Mouse (Mus musculus) heart, adult 11 months (tissue): ENCODE results near the gene Clcn5.

Source experiments
- DNase-seq: peaks from one replicate; pipeline ENCODE4 v3.0.0; 2022

Gene Clcn5

DNA sequence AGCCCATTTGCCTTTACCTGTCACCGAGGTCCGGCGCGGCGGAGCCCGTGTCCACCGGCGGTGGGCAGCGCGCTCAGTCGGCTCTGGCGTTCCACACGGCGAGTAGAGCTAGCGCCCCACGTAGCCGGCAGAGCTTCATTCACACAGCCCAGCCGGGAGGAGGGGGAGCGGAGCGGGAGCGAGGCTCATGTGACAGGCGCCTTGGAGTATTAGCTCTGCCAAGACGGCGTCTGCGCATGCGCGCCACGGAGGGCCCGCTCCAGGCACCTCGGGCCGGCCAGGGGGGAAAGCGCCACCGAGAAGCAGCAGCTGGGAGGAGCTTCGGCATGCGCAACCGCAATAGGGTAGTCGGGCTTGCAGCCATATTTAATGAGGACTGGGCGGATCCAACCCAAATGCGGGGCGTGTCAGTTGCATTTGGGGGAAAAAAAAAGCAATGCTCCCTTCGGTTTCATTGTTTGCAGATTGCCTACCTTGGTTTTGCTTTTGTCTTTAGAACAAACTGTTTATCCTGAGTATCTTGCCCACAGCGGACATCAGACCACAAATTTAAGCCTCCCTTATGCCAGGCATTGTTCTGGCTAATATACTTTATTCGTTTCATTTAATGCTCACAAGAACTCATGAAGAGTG is at the start of gene Clcn5:
Gene Clcn5, minus strand, starts transcription at position 270 of the 633 bp plus-strand sequence.
- DNase-seq = peak; percentile 100

DNA sequence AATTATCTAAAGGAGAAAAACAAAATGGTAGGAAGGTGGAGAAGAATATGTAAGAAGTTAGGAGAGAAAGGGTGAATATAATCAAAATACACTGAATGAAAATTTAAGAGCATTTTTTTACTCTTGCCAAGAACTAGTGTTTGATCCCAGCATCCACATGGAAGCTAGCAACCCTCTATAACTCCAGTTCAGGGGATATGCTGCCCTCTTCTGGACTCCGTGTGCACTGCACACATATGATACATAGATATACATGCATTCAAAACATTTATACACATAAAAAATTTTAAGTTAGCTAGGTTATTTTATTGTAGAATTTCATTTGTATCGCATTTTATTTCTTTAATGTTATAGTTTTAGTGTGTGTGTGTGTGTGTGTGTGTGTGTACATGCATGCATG is 6.3 kb upstream of the Clcn5 start:
- DNase-seq = no peak

DNA sequence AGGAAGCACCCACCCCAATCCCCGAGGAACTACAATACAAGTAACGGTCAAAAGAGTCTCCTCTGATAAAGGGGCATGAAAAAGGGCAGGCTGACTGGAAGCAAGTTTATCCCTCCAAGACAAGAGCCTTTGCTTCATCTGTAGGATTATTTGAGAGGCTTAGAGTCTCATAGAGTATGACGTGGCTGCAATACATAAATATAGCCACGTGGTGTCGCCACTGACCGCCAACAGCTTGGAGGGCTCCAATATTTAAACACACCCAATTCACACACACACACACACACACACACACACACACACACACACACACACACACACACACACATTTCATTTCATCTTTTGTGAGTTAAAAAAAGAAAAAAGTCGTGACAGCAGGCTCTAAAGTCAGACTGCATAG is 3.1 kb upstream of the Clcn5 start:
- DNase-seq = peak; percentile 92

DNA sequence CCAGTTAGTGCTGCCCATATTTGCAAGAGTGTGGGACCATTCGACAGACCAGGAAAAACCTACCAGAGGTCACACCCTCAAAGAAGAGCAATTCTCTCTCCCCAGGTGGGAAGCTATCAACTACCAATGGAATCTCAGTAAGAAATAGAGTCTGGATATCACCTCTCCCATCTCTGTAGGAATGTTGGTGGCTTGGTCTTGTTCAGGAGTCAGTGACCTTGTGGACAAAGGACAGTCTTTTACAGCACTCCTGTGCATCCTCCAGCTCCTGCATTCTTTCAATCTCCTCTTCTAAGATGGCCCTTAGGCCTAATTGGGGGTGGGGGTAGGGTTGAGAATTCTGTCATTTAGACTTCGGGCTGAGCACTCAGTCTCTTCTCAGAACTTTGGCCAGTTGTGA is 1.4 kb upstream of the Clcn5 start:
- DNase-seq = no peak

DNA sequence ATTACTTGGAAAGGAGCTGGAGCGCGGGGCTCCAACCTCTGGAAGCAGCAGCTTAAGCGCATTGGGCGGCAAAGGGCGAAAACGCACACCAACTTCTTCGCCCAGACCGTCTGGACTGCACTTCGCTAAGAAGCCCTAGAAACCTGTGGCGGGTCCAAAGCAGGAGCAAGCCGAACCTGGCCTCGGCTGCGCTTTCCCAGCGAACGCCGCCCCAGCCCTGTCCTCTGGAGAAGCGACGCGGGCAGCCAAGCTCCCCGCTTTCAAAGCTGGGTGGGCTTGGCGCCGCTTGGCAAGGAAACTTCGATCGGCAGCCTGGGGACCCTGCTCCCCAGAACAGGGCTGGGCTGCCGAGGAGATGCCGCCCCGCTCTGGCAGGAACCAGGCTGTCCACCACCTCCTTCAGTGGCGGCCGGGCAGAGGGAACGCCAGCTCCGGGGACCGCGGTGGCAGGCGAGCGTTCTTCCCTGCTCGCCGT is 570 bp downstream of the Clcn5 start:
- DNase-seq = no peak

DNA sequence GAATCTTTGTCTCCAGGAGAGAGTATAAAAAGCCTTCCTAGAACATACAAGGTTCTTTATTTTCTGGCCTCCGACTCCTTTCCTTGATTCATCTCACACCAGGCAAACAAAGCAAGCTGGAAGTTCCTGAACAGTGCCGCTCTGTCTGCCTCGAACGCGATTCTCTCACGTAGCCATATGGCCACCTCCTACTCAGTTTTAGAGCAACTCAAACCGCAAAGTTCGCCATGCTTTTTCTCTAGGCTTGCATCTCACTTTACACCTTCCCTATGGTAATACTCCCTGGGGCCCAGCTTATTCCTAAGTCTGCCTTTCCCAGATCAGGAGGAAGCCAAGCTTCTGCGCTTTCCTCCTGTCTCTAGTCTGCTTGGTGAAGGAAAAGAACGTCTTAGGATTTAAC is 4.0 kb downstream of the Clcn5 start:
- no peak for DNase-seq

DNA sequence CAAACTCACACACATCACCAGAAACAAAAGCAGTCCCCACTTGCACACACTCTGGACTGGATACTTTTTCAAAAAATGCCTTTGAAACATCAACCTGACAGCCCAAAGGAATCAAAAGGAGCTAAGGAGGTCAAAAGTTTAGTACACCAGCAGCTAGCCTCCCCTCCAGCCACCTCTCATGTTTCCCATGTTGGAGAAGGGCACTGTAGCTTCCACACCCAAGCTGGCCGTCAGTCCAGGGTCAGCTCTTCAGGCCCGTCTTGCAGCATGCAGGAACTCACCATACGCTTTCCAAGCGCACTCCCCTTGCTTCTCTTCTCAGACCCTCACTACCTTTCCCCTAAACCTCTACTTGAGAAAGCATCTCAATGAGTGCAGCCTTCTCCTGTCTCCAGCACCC is 4.5 kb downstream of the Clcn5 start:
- DNase-seq = peak; percentile 81

DNA sequence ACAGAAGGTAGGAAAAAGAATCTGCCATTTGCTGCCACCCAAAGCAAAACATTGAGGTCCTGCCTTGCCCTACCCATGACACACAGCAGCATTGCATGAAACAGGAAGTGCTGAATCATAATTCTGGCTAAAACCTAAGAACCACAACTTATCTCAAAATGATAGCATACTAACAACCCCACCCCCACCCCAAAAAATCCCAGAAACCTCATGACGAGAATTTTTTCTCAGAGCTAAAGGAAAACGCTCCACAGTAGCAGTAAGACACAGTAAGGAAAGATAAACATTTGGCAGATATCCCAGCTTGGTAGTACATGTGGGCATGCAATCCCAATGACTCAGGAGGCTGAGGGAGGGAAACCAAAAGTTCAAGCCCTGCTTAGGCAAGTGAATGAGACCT is 10.9 kb downstream of the Clcn5 start:
- no peak for DNase-seq

DNA sequence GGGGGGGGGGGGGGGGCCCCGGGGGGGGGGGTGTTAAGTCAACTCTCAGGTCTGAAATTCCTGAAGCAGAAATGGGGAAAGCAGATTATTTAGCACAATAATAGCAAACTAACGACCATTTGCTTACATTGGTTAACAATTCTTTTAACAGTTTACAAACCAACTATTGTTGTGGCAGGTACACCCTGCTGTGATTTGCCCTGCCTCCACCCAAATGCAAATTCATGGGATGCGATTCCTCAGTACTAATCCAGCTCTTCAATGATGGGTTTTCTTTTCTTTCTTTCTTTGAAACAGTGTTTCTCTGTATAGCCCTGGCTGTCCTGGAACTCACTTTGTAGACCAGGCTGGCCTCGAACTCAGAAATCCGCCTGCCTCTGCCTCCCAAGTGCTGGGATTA is 12.3 kb downstream of the Clcn5 start:
- DNase-seq = no peak

DNA sequence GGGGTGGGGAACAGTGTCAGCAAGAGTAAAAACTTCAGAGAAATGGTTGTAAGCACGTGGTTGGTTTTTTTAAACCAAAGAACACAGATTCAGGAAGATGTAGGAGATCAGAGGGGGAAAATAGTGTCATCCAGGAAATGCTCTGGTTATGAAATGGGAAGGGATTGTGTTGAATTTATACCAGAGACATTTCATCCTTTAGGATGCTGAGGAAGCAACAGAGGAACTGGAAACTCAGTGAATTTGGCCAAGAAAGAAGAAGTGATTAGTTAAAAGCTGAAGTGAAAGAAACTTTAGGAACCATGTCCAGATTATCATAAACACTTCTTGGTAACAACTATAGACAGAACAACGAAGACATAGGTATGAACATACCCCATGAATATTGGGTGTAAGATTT is 26.2 kb downstream of the Clcn5 start:
- no peak for DNase-seq

DNA sequence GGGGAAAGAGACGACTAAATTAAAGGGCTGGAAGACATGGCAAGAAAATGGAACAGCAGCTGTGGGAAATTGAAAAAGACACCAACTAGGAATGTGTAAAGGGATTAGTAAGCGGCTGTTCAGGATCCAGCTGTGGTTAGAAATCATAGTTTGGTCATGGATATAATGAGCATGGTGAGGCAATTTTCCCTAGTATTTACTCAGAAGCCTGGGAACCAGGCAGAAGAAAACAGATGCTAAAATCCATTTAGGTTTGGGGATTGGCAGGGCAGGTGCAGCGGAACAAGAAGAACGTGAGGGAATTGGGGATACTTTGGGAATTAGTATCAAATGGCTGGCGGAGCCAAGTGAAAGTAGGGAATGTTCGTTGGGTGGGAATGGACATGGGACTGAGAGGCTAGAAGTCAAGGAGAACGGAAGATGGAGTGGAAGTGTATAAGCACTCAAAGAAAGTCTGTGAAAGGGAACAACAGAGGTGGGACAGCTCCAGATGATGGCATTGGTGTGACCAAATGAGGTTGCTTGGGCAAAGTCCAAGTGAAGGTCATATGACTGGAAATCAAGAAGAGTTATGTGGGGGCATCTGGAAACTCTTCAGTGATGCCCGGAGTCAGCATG is 26.9 kb downstream of the Clcn5 start:
- no peak for DNase-seq

DNA sequence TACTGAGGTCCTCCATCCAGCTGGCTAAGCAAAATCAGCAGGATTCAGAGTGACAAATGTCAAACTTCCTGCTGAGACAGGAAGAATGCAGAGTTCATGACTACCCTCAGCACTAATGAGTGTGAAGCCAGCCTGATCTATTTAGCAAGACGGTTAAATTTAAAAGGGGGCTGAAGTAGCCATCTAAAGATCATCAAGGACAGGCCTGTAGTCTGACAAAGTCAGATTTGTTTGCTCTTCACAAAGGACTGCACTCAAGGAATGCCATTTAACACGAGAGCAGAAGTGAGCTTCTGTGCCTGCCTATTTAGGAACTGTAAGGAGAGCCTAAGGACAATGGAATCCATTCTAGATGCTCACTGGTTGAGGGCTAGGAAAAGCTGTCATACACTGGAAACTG is 30.2 kb downstream of the Clcn5 start:
- DNase-seq = no peak

DNA sequence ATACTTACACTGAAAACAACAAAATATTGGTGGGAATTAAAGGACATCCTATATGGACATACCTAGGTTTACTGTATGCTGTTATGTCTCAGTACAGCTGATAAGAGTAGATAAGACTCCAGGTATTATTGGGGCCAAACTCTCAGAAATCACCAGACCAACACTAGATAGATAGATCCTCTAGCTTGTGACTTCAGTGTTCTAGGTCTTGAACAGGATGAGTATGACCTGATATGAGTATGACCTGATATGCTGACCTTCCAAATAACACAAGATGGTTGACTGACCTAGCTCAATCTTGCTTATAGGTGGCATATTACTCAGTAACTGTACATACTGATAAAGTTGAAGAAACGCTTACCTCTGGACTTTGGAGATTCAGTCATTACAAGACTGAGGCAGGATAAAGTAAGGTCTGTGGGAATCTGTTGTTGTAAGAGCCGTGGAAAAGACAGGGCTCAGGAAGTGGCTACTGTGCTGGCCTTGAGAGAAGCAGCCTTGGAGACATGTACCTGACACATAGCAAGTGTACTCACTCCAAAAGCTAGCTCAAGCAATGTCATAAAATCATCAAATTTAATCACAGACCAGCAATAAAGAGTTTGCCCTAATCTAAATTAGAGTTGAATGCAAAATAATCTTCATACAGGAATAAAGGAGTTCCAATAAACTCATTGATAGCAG is 32.0 kb downstream of the Clcn5 start:
- no peak for DNase-seq

DNA sequence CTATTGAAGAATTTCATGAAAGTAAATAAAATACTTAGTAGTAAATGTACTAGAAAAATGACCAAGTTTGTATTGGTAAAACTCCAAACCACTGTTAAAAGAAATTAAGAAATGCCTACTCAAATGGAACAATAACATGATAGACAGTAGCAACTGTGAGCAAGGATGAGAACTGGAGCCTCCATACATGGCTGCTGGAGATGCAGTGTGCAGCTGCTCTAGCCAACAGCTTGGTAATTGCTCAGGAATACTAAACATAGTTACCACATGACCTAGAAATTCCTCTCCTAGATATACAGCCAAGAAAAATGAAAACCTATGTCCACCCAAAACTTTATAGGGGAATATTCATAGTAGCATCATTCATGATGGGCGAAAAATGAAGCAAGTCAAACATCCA is 36.5 kb downstream of the Clcn5 start:
- DNase-seq = no peak

DNA sequence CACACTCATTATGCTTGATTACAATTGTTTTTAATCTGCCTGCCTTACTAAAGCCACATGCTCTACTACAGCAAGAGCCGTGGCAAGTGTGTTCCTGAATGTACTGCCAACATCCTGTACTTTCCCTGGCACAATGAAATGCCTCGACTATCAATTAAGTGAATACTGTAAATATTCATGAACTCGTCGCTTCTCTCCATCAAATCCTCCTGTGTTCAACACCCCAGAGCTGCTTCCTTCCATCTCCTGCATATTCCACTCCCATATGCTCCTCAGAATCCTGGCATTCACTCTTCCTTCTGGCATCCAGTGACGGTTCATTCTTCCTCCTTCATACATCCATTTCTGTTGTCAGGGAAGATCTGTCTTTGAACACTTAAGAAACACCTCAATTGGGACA is 39.4 kb downstream of the Clcn5 start:
- no peak for DNase-seq

DNA sequence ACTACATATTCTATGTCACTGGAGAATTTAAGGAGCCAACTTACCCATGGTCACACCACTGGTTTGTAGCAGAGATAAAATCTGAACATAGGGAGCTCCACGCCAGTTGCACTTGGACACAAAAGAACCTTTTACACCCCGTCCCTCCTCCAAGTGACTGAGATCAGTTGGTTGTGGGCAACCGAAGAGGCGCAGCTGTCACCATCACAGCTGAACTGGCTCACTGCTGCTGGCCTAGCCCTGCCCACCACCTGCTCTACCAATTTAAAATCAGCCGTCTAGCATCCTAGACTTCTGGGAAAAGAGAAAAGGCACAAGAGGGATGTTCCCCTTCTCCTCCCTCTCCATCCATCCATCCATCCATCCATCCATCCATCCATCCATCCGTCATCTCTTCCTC is 42.6 kb downstream of the Clcn5 start:
- no peak for DNase-seq

DNA sequence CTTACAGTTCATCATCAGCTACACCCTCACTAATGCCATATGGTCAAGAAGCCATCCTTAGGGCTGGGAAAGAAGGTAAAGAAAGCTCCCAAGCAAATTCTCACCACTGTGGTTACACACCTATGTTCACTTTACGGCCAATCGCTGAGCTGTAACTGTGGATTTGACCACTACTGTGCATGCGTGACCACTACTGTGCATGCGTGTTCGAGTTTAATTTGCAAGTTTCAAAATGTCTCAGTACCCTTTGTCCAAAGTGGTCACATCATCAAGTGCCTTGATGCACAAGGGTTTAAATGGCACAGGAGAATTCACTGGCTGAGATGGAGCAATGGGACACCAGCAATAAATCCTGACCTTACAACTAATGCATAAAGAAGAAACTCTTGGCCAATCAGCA is 58.0 kb downstream of the Clcn5 start:
- DNase-seq = no peak

DNA sequence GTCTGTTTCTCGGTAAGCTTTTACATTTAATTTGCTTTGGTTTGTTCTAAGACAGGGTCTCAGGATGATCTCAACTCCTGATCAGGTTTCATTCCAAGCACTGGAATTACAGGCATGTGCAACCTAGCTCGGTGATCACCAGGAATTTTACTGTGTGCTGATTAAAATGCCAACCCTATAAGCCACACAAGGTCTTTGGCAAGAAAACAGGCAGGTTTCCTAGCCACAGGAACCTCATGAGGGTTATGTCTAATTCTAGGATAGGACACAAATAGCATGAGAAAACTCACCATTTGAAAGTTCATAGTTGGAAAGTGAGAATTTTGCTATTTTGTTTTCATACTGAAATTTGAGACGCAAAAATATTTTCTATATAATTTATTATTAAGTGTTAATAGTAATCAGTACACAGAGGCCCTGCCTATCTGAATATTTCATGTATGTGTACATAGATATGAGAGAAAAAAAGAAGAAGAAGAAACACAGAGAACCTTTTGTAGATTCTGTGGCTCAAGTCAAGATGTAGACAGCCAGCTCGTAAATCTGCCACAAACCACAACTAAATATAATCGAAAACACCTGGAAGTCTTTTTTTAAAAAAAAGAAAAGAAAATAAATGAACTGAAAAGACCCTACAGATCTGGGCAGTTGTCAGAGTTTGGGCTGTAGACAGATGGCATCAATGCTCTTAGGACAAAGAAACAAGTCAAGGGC is 58.6 kb downstream of the Clcn5 start:
- DNase-seq = no peak

DNA sequence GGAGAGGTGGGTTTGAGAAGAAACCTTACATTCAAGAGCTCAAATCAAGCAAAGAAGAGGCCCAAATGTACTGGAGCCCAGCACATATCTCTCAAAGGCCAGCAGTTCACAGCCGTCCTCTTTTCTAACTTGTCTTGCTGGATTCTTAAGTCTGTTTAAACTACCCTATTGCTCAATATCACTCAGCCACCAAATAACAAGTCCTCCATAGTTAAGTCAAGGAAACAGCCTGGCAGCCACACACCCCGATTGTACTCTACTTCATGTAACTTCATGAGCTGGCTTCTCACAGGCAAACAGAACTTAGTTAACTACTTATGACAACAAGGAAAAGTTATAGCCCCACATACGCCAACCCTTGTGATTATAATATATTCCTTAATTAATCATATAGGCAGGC is 59.4 kb downstream of the Clcn5 start:
- no peak for DNase-seq

DNA sequence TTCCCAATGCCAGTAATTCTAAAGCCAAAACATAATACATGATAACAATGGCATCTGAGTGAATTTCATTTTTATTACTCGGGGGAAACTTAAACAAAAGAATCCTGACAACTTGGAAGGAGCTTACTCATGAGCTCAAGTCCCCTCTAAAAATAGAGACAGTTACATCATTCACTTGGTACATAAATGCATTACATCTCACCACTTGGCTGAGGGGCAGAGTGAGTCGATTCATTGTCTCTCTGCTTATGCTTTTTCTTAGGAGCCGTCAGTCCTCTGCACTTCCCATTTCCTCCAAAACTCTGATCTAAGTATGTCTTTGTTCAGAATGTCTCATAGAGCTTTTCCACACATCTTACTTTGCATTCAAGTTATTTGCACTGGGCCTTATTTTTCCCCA is 63.1 kb downstream of the Clcn5 start:
- DNase-seq = no peak

DNA sequence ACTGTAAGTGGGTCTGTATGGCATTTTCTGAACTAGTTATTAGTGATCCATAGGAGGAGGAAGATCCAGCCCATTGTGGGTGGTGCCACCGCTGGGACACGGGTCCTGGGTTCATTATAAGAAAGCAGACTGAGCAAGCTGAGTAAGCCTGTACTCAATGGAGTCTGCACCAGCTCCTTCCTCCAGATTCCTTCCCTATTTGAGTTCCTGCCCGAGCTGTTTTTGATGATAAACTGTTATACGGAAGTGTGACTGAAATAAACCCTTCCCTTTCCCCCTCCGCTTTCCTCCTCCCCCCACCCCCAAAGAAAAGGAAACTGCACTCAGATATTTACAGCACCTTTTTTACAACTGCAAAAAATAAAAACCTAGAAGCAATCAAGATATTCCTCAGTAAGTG is 115.1 kb downstream of the Clcn5 start:
- peak; percentile 89 for DNase-seq

DNA sequence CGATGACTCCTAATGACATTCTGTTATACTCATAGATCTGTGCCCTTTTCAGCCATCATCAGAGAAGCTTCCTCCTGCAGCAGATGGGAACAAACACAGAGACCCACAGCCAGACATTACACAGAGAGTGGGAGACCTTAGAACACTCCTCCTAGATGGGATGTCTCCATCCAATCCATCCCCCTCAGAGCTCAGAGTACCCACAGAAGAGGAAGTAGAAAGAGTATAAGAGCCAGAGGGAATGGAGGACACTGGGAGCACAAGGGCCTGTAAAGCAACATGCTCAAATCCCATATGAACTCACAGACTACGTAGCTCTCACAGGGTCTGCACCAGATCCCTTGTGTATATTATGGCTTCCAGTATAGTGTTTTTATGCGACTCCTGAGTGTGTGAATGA is 115.6 kb downstream of the Clcn5 start:
- no peak for DNase-seq

DNA sequence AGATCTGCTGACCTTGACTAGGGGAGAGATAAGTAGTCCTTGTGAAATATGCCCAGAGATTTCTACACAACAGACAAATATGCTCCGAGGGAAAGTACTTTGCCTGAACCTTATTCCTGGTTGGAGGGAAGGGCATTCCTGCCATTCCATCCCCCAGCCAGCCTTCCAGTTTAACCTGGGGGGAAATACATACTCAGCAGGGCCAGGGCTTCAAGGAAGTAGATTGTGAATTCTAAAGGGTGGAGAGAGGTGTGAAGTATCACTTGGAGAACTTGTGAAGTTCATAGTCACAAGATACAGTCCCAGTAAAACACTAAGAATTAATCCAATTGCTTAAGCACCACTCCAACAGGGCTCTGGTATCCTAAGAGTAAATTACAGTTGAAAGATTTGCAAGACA is 121.3 kb downstream of the Clcn5 start:
- no peak for DNase-seq

DNA sequence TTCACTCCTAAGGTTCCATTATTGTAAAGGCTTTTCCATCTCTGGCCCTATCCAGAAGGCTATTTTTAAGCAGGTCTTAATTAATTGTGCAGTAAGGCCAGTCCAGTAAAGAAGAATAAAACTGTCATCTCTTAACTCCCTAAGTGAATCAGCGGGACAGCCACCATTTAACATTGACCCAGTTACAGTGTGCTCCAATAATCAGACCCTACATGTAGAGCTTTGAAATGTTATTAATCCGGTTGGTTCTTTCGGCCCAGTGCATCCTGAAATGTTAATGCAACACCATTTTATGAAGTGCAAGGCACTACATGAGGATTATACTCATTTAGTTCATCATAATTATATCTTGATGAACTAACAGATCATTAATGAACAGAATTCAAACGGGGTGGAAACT is 128.3 kb downstream of the Clcn5 start:
- DNase-seq = no peak
